Mouse (Mus musculus) embryonic facial prominence, embryonic 13.5 days (tissue): Measurements from ENCODE around the gene Gm21904. TPM values are rescaled to one million over a fixed set of nuclear protein-coding genes. Genes with fewer than 3 reads are reported as not detected.
"Not testable (repeated sequence)": the region's sequence is repeated elsewhere in the genome, so short reads cannot be mapped to it uniquely, and the experiment has no call there.

Experiments used
- ATAC-seq: fragments of 200-750 bp; cut with Nextera tagmentation; 2 replicates; pipeline ENCODE4 v1.8.0; 2017; ENCODE audit warnings: low read depth; ENCODE audit not compliant: insufficient number of reproducible peaks, insufficient read depth, low FRiP score, low TSS enrichment
- H3K27ac ChIP-seq: fragments of 300-500 bp; sonication (generic); 2 replicates; pipeline ENCODE4 v1.5.1; 2015; ENCODE audit warnings: moderate library complexity, mild to moderate bottlenecking, inconsistent platforms
- H3K27me3 ChIP-seq: fragments of 300-500 bp; sonication (generic); 2 replicates; pipeline ENCODE4 v1.6.1; 2015; ENCODE audit warnings: mild to moderate bottlenecking, inconsistent platforms
- H3K36me3 ChIP-seq: fragments of 300-500 bp; sonication (generic); 2 replicates; pipeline ENCODE4 v1.6.1; 2015; ENCODE audit warnings: mild to moderate bottlenecking, inconsistent platforms
- H3K4me1 ChIP-seq: fragments of 300-500 bp; sonication (generic); 2 replicates; pipeline ENCODE4 v1.6.1; 2015; ENCODE audit warnings: inconsistent platforms
- H3K4me2 ChIP-seq: fragments of 300-500 bp; sonication (generic); 2 replicates; pipeline ENCODE4 v1.6.1; 2015; ENCODE audit warnings: moderate library complexity, mild to moderate bottlenecking, inconsistent platforms
- H3K4me3 ChIP-seq: fragments of 300-500 bp; sonication (generic); 2 replicates; pipeline ENCODE4 v1.5.1; 2015; ENCODE audit warnings: mild to moderate bottlenecking, inconsistent platforms
- H3K9ac ChIP-seq: fragments of 300-500 bp; sonication (generic); 2 replicates; pipeline ENCODE4 v1.6.1; 2015; ENCODE audit warnings: mild to moderate bottlenecking, inconsistent platforms
- H3K9me3 ChIP-seq: fragments of 300-500 bp; sonication (generic); 2 replicates; pipeline ENCODE4 v1.6.1; 2016; ENCODE audit warnings: inconsistent platforms
- WGBS: fragments of 180-500 bp; shearing (Covaris S2); methylation state at CpG from one replicate; pipeline ENCODE4 v1.1.7; 2015; ENCODE audit warnings: mixed read lengths; 5-methylcytosine and 5-hydroxymethylcytosine counted together
- polyA plus RNA-seq: library from polyadenylated mRNA; unstranded; fragments of >200 nt; fragmentation: Nextera tagmentation; extraction: Ambion mirVana; gene quantifications from 2 replicates; pipeline ENCODE4 v1.2.1, GENCODE M21; 2015

Gene Gm21904
- not detected in 2 replicates for polyA plus RNA-seq

- WGBS, result no CpG with 5 or more reads among the region's 3 CpGs
- H3K4me2 ChIP-seq, ATAC-seq, H3K9me3 ChIP-seq, H3K9ac ChIP-seq, H3K36me3 ChIP-seq, H3K4me3 ChIP-seq, H3K4me1 ChIP-seq, H3K27ac ChIP-seq, H3K27me3 ChIP-seq: not testable (repeated sequence)
Observed at GRCm38 (mm10) chrY:17846166-17846565, at the start of gene Gm21904. Gene Gm21904 (minus strand): TSS chrY:17846266.

- H3K4me3 ChIP-seq, H3K4me2 ChIP-seq, H3K27me3 ChIP-seq, H3K36me3 ChIP-seq, H3K9me3 ChIP-seq, ATAC-seq, H3K9ac ChIP-seq, H3K27ac ChIP-seq, H3K4me1 ChIP-seq: not testable (repeated sequence)
Observed at GRCm38 (mm10) chrY:17874441-17874840, 28.4 kb upstream of the Gm21904 start, which contains the start of the genes Gm20772 and Gm20831. Gene Gm20772 (plus strand): TSS chrY:17874741. Gene Gm20831 (plus strand): TSS chrY:17874741.

Other genes with a start within 250 kb of the Gm21904 start
- not detected in 2 replicates for gene Gm20772, start 28.5 kb upstream of the Gm21904 start, polyA plus RNA-seq
- gene Gm20831, start 28.5 kb upstream of the Gm21904 start, polyA plus RNA-seq, result not detected in 2 replicates
- gene Srsy, start 91.1 kb upstream of the Gm21904 start, polyA plus RNA-seq, result not detected in 2 replicates
- not detected in 2 replicates for gene Gm21764, start 215.5 kb upstream of the Gm21904 start, polyA plus RNA-seq
- gene Ssty1, start 242.8 kb upstream of the Gm21904 start, polyA plus RNA-seq, result not detected in 2 replicates